Mouse (Mus musculus) forebrain, embryonic 10.5 days (tissue): ENCODE data around the gene Parn. TPM values are rescaled to one million over a fixed set of nuclear protein-coding genes. Genes with fewer than 3 reads are reported as not detected.

Experiments used
- DNase-seq: peaks from one replicate; pipeline ENCODE4 v3.0.0-alpha.2; 2017; ENCODE audit warnings: low spot score; ENCODE audit errors: extremely low spot score
- H3K27ac ChIP-seq: fragments of 300-500 bp; sonication (generic); 2 replicates; pipeline ENCODE4 v1.5.1; 2016; ENCODE audit warnings: mild to moderate bottlenecking
- H3K27me3 ChIP-seq: fragments of 300-500 bp; sonication (generic); 2 replicates; pipeline ENCODE4 v1.6.1; 2016; ENCODE audit warnings: mild to moderate bottlenecking; ENCODE audit not compliant: poor library complexity, severe bottlenecking
- H3K36me3 ChIP-seq: fragments of 300-500 bp; sonication (generic); replicated peaks from 2 replicates; pipeline ENCODE4 v1.6.1; 2016; ENCODE audit warnings: mild to moderate bottlenecking, moderate library complexity
- H3K4me1 ChIP-seq: fragments of 300-500 bp; sonication (generic); 2 replicates; pipeline ENCODE4 v1.6.1; 2016
- H3K4me3 ChIP-seq: fragments of 300-500 bp; sonication (generic); 2 replicates; pipeline ENCODE4 v1.5.1; 2016; ENCODE audit warnings: mild to moderate bottlenecking, moderate library complexity
- H3K9me3 ChIP-seq: fragments of 300-500 bp; sonication (generic); 2 replicates; pipeline ENCODE4 v1.6.1; 2016; ENCODE audit warnings: mild to moderate bottlenecking, moderate library complexity
- WGBS: fragments of 180-500 bp; shearing (Covaris S2); methylation state at CpG from one replicate; pipeline ENCODE4 v1.1.7; 2016; 5-methylcytosine and 5-hydroxymethylcytosine counted together
- polyA plus RNA-seq: library from polyadenylated mRNA; unstranded; fragments of >200 nt; fragmentation: Nextera tagmentation; extraction: Ambion mirVana; gene quantifications from 2 replicates; pipeline ENCODE4 v1.2.1, GENCODE M21; 2016

Parn gene
- polyA plus RNA-seq, 1 experiment from 2014 or later, result 46.4 TPM

DNA sequence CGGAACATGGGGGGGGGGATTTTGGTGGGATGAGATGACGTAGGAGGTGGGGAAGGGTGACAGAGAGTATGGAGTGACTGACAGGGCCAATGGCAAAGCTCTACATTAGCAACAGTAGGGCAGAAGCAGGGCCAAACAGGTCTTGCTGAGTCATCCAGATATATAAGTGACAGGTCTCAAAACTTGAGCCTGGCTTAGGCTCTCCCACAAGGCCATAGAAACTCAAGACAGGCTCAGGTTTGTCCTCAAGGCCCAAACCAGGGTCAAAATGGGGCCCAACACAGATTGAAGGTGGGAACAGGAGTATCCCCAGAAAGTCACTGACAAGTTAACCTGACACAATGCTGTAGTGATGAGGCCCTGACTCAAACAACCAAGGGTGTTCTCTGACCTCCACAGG, 99.7 kb downstream of the Parn start:
- no peak overlapping the region for H3K4me3 ChIP-seq
- no peak overlapping the region for H3K27ac ChIP-seq
- H3K9me3 ChIP-seq, result no peaks in the 10 kb centered on the region
- 94% methylated on average over 2 of the region's 2 CpGs for WGBS
- H3K4me1 ChIP-seq, result no peaks in the 10 kb centered on the region
- H3K36me3 ChIP-seq, result peaks cover 5% of the 10 kb centered on the region; the same call in 1 of the 2 replicates
- H3K27me3 ChIP-seq, result no peaks in the 10 kb centered on the region
- DNase-seq, result no peak

- WGBS, result 92% methylated on average over 1 of the region's 1 CpGs
- Histone ChIP-seq H3K4me3 (no peak overlapping the region), H3K36me3 (peaks cover 5% of the 10 kb centered on the region; the same call in 1 of the 2 replicates), H3K27me3 (no peaks in the 10 kb centered on the region), H3K27ac (no peak overlapping the region), H3K4me1 (no peaks in the 10 kb centered on the region), H3K9me3 (no peaks in the 10 kb centered on the region)
- no peak for DNase-seq
Measured at GRCm38 (mm10) chr16:13567614-13568013, 100.4 kb downstream of the Parn start.

GRCm38 (mm10) chr16:13566351-13566750, 101.6 kb downstream of the Parn start:
- Histone ChIP-seq H3K4me1 (no peaks in the 10 kb centered on the region), H3K4me3 (no peak overlapping the region), H3K9me3 (no peaks in the 10 kb centered on the region), H3K27me3 (no peaks in the 10 kb centered on the region), H3K27ac (no peak overlapping the region), H3K36me3 (peaks cover 5% of the 10 kb centered on the region; the same call in 1 of the 2 replicates)
- DNase-seq, result no peak
- 91% methylated on average over 6 of the region's 6 CpGs for WGBS

GRCm38 (mm10) chr16:13565291-13565690, 102.7 kb downstream of the Parn start:
- H3K9me3 ChIP-seq, result no peaks in the 10 kb centered on the region
- no peak overlapping the region for H3K4me3 ChIP-seq
- H3K36me3 ChIP-seq, result peaks cover 5% of the 10 kb centered on the region; the same call in 1 of the 2 replicates
- no peaks in the 10 kb centered on the region for H3K27me3 ChIP-seq
- H3K27ac ChIP-seq, result no peak overlapping the region
- H3K4me1 ChIP-seq, result no peaks in the 10 kb centered on the region
- no peak for DNase-seq
- WGBS, result 97% methylated on average over 5 of the region's 5 CpGs

GRCm38 (mm10) chr16:13557784-13558183, 110.2 kb downstream of the Parn start:
- 62% methylated on average over 2 of the region's 2 CpGs for WGBS
- Histone ChIP-seq H3K4me3 (no peak overlapping the region), H3K4me1 (0 out of 2 replicates have a peak, but pooled peaks cover 4% of the 10 kb centered on the region), H3K36me3 (peaks cover 15% of the 10 kb centered on the region), H3K27me3 (no peaks in the 10 kb centered on the region), H3K9me3 (peaks cover 4% of the 10 kb centered on the region; the same call in 1 of the 2 replicates), H3K27ac (no peak overlapping the region)
- DNase-seq, result no peak

- 0 out of 2 replicates have a peak, but pooled peaks cover 4% of the 10 kb centered on the region for H3K4me1 ChIP-seq
- no peaks in the 10 kb centered on the region for H3K27me3 ChIP-seq
- H3K27ac ChIP-seq, result no peak overlapping the region
- 89% methylated on average over 9 of the region's 9 CpGs for WGBS
- peaks cover 20% of the 10 kb centered on the region for H3K36me3 ChIP-seq
- peaks cover 4% of the 10 kb centered on the region; the same call in 1 of the 2 replicates for H3K9me3 ChIP-seq
- no peak for DNase-seq
- no peak overlapping the region for H3K4me3 ChIP-seq
Measured at GRCm38 (mm10) chr16:13556954-13557470, 111.0 kb downstream of the Parn start.

DNA sequence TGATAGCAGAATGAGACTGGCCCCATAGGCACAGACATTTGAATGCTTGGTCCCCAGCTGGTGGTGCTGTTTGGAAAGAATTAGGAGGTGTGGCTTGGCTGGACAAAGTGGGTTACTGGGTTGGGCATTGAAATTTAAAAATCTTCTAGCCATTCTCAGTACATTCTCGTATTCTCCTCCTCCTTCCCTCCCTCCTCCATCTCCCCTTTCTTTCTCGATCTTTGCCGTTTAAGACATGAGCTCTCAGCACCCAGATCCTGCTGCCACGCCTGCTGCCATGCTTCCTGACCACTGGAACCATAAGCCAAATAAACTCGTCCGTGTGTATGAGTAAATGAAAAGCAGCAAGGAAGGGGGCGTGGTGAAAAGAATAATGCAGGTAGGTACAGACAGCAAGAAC, 111.5 kb downstream of the Parn start:
- Histone ChIP-seq H3K9me3 (peaks cover 4% of the 10 kb centered on the region; the same call in 1 of the 2 replicates), H3K4me1 (0 out of 2 replicates have a peak, but pooled peaks cover 4% of the 10 kb centered on the region), H3K27me3 (no peaks in the 10 kb centered on the region), H3K4me3 (no peak overlapping the region), H3K27ac (no peak overlapping the region), H3K36me3 (peaks cover 20% of the 10 kb centered on the region)
- WGBS, result 92% methylated on average over 7 of the region's 7 CpGs
- DNase-seq, result no peak

DNA sequence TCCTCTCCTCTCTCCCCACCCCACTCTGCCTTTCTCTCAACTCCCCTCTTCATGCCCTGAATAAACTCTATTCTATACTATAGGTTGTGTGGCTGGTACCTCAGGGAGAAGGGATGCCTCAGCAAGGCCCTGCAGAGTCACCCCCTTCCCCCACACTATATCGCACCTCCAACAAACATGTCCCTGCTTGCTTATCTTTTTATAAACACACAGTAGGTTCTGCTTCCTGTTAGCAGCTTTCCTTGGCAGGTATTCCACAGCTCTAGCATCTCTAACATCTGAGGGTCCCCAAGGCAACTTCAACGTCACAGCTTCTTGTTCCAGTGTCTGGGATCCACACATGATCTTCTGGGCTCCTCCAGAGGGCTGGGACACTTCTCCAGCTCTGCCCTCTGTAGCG, 117.3 kb downstream of the Parn start:
- Histone ChIP-seq H3K4me3 (no peak overlapping the region), H3K4me1 (no peaks in the 10 kb centered on the region), H3K9me3 (peaks cover 33% of the 10 kb centered on the region), H3K27me3 (no peaks in the 10 kb centered on the region), H3K36me3 (peaks cover 48% of the 10 kb centered on the region), H3K27ac (no peak overlapping the region)
- WGBS, result 93% methylated on average over 3 of the region's 3 CpGs
- DNase-seq, result no peak

- H3K4me3 ChIP-seq, result no peak overlapping the region
- no peaks in the 10 kb centered on the region for H3K27me3 ChIP-seq
- DNase-seq, result no peak
- 99% methylated on average over 2 of the region's 2 CpGs for WGBS
- no peaks in the 10 kb centered on the region for H3K4me1 ChIP-seq
- H3K9me3 ChIP-seq, result peaks cover 40% of the 10 kb centered on the region
- H3K36me3 ChIP-seq, result peaks cover 48% of the 10 kb centered on the region
- no peak overlapping the region for H3K27ac ChIP-seq
Measured at GRCm38 (mm10) chr16:13549976-13550375, 118.0 kb downstream of the Parn start.

- Histone ChIP-seq H3K9me3 (peaks cover 26% of the 10 kb centered on the region), H3K4me1 (peaks cover 18% of the 10 kb centered on the region), H3K27ac (no peak overlapping the region), H3K36me3 (peaks cover 38% of the 10 kb centered on the region), H3K27me3 (no peaks in the 10 kb centered on the region), H3K4me3 (no peak overlapping the region)
- DNase-seq, result no peak
- 90% methylated on average over 4 of the region's 4 CpGs for WGBS
Measured at GRCm38 (mm10) chr16:13541816-13542215, 126.2 kb downstream of the Parn start.

- Histone ChIP-seq H3K9me3 (peaks cover 20% of the 10 kb centered on the region), H3K4me1 (peaks cover 18% of the 10 kb centered on the region), H3K36me3 (peaks cover 32% of the 10 kb centered on the region), H3K4me3 (no peak overlapping the region), H3K27ac (no peak overlapping the region), H3K27me3 (no peaks in the 10 kb centered on the region)
- no peak for DNase-seq
- WGBS, result 88% methylated on average over 15 of the region's 15 CpGs
Measured at GRCm38 (mm10) chr16:13541121-13541747, 126.7 kb downstream of the Parn start.

DNA sequence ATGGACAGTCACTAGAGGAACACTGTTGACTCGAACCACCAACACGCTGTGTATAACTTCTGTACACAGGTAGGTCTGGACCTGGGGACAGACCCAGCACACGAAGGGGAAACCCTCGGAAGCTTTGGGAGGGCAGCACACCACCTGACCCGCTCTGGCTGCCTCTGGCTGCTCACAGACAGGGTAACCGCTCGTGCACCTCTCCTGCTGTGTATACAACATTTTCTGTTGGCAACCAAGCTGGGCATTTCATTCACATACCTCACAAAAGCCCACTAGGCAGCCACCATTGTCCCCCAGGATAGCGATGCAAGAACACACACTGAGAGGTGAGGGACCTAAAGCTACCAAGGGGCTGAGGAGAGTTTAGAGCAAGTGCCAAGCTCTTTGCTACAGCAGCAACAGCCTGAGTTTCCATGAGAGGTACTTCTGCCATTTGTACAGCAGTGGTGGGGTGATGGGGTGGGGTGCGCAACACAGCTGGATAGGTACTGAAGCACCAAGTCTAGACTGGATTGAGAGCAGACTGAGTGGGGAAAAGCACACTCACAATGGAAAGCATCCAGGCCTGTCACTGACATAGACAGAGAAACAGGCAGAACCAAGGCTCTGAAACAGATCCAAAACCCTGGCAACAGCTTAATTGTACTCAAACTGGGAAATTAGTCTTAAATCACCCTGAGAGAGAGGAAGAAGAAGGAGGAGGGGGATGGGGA, 128.9 kb downstream of the Parn start:
- H3K27me3 ChIP-seq, result no peaks in the 10 kb centered on the region
- peaks cover 18% of the 10 kb centered on the region for H3K4me1 ChIP-seq
- H3K36me3 ChIP-seq, result peaks cover 13% of the 10 kb centered on the region; the same call in 1 of the 2 replicates
- no peak overlapping the region for H3K4me3 ChIP-seq
- no peaks in the 10 kb centered on the region; the same call in 1 of the 2 replicates for H3K9me3 ChIP-seq
- WGBS, result 66% methylated on average over 9 of the region's 9 CpGs
- no peak for DNase-seq
- peak overlapping the region; percentile 26; the same call in 1 of the 2 replicates for H3K27ac ChIP-seq
